Mouse (Mus musculus) kidney, postnatal 4 days (tissue): ENCODE data around the gene Wap.

Experiments
- DNase-seq, 2 experiments: peaks; one replicate each; pipeline ENCODE4 v3.0.0; 2021; ENCODE audit warnings: mixed read lengths in 2 of 2

Wap gene

DNA sequence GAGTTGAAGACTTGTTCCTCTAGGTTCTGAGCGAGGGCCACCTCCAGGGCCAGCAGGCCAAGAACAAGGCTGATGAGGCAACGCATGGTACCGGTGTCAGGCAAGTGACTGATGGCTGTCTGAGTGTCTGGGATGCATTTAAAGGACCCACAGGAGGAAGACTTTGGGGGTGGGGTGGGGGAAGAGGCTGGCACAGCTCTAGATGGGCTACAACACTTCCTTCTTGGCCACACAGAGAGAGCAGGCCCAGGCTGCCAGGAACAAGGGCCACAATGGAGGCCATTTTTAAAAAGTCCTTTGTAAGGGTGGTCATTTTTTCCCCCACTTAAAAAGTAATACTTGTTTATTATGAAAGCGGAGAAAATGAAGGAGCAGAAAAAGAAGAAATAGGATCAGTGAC, at the start of gene Wap:
Wap (minus strand) TSS at position 101 of the 400 bp plus-strand sequence.
- no peak for DNase-seq

DNA sequence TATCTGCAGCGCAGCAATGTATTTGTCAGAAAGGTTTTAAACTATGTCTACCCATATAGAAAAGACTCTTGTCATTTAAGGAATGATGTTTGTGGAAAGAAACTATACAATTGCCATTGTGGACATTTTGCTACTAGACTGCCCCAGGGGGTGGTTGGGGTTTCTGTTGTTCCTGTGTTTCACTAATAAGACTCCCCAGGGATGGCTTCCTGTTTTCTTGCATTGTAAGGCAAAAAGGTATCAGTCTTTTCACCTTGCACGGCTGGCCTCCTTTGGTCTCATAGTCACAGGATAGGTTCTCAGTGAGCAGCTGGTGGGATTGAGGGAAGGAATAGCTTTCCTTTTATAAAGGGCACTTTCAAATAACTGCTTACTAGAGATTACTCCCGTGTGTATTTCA, 46.3 kb upstream of the Wap start:
- DNase-seq = no peak

DNA sequence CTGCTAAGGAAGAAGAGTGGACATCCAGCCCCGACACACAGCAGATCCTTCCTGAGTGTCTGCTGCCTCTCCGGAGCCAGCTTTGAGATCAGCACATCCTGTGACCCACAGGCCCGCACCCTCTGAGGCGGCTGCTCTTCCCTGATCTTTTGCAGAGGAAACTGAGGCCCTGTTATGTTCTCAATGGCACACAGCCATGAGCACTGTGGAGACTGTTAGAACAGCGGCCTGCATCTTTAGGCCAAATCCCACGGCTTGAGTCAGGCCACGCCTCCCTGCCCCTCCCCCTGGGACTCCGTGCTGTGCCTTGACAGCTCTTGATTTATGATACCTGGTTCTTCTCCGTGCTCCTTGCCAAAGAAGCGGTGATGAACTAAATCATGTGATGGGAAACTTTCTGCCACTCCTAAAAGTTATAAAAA, 42.0 kb upstream of the Wap start:
- DNase-seq = peak; percentile 83 to 89

DNA sequence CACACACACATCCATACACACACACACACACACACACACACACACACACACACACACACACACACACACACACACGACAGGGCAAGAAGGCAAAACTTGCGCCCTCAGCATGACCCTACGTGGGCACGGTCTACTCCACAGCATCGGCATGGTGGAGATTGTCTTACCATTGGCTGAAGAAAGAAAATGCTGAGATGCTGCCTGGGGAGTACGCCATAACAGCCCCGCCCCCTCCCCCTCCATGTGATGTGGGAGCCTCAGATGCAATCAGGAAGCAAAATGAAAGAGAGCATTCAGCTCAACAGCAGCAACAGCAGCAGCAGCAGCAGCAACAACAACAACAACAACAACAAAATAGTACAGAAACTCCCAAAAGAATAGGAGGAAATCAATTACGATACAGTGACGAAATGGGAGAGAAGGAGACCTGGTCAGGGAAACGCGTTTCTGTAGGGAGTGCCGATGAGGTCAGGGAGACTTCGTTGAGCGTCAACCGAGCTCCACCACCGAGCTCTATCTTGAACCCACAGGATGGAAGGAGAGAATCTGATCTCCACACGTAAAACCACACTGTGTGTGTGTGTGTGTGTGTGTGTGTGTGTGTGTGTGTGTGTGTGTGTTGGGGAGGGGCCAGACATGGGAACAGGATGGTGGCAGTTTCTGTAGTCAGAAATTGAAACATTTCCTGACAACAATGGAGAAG, 41.4 kb upstream of the Wap start:
- peak; percentile 53 to 65 for DNase-seq

GRCm38 (mm10) chr11:6677530-6677929, 39.1 kb upstream of the Wap start:
- DNase-seq = peak; percentile 68 to 77

DNA sequence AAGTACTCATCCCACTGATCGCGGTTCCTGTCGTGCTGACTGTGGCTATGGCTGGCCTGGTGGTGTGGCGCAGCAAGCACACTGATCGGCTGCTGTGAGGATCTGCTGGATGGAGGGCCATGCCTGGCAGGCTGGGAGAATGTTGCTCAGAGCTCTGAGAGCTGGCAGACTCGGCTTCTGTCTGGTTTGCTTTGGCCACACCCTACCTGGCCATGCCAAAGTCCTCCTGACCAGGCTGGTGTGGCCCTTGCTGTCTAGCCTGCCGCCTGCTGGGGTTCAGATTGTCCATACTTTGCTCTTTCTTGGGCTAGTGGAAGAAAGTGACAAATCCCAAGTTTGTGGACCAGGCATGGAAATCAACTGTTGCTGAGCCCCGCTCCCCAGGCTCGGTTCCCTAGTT, 38.2 kb upstream of the Wap start:
- DNase-seq = no peak

DNA sequence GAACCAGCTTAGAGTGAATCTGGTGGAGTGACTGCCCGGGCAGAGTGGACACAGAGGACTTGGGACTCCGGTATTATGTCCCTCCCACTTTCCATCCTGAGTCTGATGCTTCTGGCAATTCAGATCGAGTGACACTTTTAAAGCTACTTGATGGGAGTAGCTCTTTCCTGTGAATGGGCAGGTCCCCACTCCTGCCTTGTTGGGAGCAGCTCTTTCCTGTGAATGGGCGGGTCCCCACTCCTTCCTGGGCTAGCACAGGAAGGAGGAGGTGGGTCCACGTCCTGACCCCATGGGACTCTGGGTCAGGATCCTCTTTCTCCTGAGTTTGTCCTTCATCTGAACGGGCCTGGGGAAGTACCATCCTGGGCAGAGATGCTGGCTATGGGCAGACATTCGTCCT, 37.0 kb upstream of the Wap start:
- DNase-seq = peak in 1 of 2 experiments; percentile 54

DNA sequence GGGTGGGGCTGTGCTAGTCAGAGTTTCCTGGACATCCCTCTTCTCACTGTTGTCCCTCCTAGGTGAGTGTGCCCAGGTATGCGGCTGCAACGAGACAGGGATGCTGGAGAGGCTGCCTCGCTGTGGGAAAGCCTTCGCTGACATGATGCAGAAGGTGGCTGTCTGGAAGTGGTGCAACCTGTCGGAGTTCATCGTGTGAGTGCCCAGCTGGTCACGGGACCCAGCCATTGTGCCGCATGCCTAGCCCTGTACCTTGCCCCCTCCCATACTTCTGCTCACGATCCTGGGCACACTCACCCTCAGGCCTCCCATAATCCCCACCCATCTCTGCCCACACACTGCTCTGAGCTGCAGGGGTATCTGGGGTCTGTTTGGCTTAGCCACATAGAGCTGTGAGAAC, 36.3 kb upstream of the Wap start:
- DNase-seq = no peak

DNA sequence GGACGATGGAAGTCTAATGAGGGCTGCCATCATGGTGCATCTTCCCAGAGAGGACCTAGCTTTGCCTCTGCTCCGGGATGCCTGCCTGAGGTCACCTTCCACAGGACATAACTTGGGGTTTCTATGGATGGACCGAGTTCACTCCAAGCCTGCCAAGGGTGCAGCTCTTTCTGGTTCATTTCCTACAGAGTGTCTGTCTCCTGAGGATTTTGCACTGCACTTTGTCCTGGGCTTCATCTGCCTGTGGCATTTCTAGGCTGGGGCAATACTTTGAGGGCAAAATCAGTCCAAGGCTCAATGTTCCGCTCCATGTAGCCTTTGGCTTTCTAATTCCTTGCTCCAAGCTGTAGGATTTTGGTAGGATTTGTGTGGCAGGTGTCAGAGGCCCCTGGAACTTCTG, 32.4 kb upstream of the Wap start:
- DNase-seq = no peak

- no peak for DNase-seq
Measured at GRCm38 (mm10) chr11:6670044-6670443, 31.6 kb upstream of the Wap start.

GRCm38 (mm10) chr11:6669041-6669440, 30.6 kb upstream of the Wap start:
- no peak for DNase-seq

DNA sequence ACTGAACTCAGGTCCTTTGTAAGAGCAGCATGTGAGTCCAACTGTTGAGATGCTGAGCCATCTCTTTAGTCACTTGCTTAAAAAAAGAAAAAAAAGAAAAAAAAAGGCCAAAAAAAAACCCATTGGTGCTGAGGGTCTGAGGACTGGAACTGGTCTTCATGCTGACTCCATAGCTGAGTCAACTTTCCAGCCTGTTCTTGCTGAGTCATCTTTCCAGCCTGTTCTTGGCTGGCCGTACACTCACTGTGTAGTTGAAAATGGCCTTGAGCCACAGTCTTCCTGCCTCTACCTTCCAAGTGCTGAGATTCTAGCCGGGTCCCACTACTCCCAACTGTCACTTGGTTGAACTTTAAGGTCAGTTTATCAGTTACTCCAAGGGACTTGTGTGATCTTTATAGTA, 28.2 kb upstream of the Wap start:
- DNase-seq = no peak

DNA sequence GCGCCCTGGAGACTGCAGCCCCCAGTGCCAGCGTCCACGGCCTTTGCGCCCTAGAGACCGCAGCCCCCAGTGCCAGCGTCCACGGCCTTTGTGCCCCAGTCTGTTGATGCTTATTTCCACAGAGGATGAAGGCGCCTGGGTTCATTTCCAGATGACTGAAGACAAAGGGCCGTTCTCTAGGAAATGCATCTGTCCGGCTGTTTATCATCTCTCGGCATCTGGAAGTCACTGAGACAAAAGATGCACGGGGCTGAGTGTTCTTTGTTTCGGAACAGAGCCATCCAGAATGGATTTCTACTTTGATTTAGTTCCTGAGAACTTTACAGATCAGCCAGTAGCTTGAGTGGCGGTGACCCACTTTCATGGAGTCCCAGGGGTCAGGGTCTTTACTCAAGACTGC, 22.8 kb upstream of the Wap start:
- no peak for DNase-seq

GRCm38 (mm10) chr11:6658271-6658670, 19.8 kb upstream of the Wap start, which contains the start of gene Ramp3:
TSS of gene Ramp3 (plus strand) at chr11:6658521.
- peak; percentile 79 to 83 for DNase-seq

- peak; percentile 89 for DNase-seq
Measured at GRCm38 (mm10) chr11:6654903-6655302, 16.5 kb upstream of the Wap start.

DNA sequence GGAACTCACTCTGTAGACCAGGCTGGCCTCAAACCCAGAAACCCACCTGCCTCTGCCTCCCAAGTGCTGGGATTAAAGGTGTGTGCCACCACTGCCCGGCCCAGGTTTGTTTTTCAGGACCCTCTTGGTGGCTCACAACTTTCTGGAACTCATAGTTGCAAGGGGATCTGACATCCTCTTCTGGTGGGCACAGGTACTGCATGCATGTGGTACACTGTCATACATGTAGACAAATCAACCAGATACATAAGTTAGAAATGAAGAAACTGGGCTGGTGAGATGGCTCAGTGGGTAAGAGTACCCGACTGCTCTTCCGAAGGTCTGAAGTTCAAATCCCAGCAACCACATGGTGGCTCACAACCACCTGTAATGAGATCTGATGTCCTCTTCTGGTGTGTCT, 14.5 kb upstream of the Wap start:
- peak in 1 of 2 experiments; percentile 52 for DNase-seq

DNA sequence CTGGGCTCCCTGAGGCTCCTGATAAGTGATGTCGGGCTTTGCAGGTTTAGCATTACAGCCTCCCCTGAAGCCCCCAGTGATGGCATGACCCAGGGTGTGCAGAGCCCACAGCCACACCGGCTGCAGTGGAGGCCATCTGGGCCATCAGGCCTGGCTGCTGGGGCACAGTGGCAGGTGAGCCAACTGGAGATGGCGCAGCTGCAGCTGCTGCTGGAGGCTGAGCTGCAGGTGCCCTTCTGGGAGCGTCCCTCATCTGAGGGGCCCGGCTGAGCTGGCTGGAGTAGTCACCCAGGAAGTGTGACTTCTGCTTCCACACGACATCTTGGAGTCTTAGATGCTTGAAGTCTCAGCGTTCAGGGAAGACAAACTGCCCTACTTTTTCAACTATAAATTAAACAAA, 12.1 kb upstream of the Wap start:
- DNase-seq = no peak

GRCm38 (mm10) chr11:6647831-6648724, 9.6 kb upstream of the Wap start:
- no peak for DNase-seq

DNA sequence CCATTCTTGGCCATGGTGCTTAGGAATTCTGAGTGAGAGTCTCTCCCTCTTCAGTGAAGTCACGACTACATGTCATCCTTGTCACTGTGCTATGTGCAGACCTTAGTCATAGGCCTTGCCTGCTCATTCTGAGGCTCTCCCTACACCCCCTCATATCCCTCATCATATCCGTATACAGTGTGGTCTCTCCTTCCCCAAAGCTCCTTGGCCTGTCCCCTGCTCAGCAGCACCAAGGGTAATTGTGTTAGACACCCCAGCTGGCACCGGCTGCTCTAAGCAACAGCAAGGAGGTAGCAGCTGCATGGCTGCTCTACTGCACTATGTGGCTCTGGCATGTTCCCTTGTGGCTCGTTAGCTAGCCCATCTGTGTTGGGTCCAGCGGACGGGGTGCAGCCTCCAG, 6.1 kb upstream of the Wap start:
- no peak for DNase-seq

DNA sequence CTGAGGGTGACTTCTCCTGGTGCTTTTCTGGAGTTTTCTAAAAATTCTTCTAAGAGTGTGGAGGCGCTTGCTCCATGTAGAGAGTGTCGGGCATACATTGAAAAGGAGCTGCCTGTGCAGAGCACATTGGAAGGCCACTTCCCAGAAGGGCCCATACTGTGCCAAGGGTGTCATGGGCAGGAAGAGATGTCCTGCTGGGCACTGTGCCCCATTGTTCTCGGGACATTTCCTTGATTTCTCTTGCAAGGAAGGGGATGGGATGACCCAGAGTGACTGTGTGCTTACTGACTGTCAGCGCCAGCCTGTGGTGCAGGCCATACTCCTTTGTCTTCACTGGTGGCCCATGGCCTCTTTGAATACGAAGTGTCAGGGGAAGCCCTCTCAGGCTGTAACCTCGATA, 635 bp upstream of the Wap start:
- DNase-seq = no peak

- DNase-seq = no peak
Measured at GRCm38 (mm10) chr11:6636150-6636549, 2.3 kb downstream of the Wap start.

DNA sequence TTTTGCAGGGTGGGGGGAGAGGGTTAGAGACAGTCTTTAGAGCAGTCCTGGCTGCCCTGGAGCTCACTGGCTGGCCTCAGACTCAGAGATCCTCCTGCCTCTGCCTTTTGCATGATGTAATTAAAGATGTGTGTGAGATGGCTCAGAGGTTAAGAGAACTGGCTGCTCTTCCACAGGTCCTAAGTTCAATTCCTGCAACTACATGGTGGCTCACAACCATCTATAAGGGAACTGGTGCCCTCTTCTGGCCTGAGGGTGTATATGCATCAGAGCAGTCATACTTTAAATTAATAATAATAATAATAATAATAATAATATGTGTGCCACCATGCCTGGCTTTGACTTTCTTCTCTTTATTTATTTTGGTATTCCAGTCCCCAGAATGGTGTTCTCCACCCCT, 8.8 kb downstream of the Wap start:
- DNase-seq = peak in 1 of 2 experiments; percentile 29

GRCm38 (mm10) chr11:6628568-6628967, 9.9 kb downstream of the Wap start:
- DNase-seq = peak; percentile 74 to 83

GRCm38 (mm10) chr11:6627731-6628130, 10.7 kb downstream of the Wap start:
- no peak for DNase-seq
